Mouse (Mus musculus) heart, postnatal 0 days (tissue): ENCODE measurements at regions not wholly inside any gene's neighbourhood (a gene's known extent, or its start where the extent isn't known, plus 50 kb on each side); places are given as distances from the start of the nearest gene placed in this dataset.

Source experiments
- CTCF ChIP-seq: IDR thresholded peaks from 2 replicates; pipeline ENCODE4 v1.5.1; 2016; ENCODE audit warnings: antibody characterized with exemption, control low read depth, low read depth
- EP300 ChIP-seq: IDR thresholded peaks from 2 replicates; pipeline ENCODE4 v1.6.1; 2016; ENCODE audit warnings: antibody characterized with exemption, low read depth

DNA sequence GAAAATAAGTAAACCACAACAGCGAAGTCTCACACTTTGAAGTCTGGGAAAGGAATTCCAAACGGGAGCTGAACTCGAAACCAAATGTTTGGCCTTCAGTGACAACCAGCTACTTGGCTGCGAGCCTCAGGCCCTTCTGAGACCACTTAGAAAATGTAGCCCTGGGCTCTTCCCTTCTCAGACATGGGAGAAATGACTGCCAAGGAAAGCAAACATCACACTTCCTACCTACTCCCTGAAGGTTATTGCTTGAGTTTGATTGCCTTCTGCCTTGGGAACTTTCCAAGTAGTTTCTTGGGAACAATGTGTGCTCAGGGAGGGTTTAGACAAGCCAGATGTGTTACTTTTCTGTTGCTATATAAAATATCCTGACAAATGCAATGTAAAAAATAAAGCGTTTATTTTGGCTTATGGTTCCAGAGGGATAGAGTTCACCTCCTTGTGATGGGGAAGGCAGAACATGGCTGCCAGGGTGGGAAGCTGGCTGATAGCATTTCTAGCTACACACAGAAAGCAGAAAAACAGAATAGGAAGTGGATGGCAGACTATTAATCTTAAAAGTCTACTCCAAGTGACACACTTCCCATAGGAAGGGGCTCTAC is 194.8 kb upstream of the Rack1 start:
- no peak for TF ChIP-seq CTCF
- TF ChIP-seq EP300: peak; percentile 42; the same call in 1 of the 2 replicates
